Mouse (Mus musculus): ENCODE measurements at regions not wholly inside any gene's neighbourhood (a gene's known extent, or its start where the extent isn't known, plus 50 kb on each side); places are given as distances from the start of the nearest gene placed in this dataset.

DNA sequence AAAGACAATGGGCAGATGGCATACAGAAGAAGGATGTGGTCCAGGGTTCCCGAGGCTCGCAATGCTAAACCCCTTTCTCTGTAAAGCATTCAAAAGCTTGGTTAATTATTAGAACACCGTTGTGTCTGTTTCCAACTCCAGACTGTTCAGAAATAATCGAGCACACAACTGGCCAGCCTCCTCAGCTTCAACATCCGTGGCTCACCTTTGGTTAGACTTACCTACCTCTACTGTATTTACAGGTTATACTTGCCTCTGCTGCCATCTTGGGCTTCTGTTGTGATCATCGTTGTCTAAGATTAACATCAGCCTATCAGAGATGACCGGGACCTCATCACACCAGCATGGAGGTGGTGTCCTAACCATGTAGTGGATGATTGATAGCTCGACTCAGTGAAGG, 209.3 kb downstream of the Gadd45g start:
- no peak for DNase-seq

DNA sequence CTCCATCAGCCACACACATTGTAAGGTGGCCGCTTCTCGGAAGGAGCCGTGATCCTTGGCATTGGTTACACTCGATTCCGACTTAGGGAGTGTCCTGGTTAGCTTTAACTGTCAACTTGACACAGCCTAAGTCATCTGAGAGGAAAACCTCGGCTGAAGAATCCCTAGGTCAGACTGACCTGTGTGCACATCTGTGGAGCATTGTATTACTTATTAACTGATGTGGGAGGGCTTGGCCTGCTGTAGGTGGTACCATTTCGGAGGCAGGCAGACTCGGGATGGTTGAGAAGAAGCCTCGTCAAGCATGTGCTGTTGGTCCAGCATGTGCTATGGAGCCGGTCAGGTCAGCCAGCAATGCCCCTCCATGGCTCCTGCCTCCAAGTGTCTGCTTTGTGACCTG, 211.0 kb downstream of the Gadd45g start:
- no peak for DNase-seq

DNA sequence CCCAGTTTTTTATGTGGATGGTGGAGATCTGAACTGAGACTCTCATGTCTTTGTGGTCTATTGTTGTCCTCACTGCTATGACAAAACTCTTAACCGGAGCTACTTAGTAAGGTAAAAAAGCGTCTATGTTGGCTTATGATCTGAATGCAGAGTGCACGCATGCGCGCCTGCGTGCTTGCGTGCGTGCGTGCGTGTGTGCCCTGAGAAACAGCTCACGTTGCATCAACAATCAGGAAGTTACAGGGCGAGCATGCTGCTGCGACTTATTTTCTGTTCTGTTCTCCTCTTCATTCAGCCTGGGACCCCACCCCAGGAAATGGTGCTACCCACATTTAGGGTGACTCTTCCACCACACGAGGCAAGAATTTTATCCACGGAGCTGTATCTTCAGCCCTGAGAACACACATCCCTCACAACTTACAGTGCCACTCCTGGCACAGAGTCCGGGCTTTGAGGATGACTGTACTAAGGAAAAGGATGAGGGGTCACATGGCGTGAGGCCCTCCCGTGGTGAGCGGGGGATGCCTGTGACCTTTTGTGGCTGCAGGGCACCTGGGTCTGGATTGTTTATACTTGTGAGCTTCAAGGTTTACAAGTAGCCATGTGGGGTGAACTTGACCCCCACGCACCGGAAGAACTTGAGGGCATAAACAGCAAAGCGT, 213.4 kb downstream of the Gadd45g start:
- no peak for DNase-seq

DNA sequence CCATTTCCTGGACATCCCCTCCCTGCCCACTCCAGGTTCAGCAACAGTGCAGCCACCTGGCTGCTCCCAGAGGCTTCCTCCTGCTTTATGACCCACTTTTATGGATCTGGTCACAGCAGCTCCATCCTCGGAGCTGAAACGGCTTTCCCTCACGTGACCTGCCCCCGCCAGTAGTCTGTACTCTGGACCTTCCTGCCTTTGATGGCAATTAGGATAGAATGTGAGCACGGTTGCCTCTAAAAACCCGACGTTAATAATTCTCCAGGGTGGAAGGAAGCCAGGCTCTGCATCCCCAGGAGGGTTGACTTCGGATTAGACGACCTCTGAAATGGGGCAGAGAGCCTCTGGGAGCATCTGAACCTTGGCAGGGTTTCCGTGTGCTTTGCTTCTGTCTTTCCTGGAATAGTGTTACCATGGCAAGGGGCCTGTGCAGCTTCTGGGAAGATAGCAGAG, 214.0 kb downstream of the Gadd45g start:
- DNase-seq = no peak

DNA sequence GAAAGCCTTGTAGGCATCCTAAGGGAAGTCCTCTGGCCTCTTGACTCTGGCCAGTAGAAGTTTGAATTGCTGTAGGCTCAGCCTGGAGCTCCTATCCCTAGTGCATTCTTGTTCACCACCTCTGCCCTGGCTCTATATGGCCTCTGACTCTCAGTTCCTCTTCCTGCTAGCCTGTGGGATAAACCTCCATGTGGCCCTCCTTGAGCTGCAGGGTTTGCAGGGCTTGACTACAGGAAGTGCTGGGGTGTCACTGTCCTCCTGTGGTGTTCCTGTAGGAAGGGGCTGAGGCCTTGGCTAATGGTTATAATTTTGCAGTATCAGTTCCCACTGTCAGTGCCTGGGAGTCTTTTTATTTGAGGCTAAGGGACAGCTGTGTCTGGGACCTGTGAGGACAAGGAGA, 215.0 kb downstream of the Gadd45g start:
- DNase-seq = no peak

DNA sequence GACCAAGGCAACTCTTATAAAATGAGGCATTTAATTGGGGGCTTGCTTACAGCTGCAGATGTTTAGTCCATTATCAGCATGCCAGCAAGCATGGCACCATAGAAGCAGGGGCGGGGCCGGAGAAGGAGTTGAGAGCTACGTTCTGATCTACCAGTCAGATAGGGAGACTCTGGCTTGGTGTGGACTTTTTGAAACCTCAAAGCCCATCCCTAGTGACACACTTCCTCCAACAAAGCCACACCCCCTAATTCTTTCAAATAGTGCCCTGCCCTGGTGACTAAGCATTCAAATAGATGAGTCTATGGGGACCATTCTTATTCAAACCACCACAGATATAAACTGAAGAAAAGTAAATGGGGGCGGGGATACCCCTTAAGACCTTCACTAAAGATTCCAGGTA, 215.4 kb downstream of the Gadd45g start:
- DNase-seq = no peak

DNA sequence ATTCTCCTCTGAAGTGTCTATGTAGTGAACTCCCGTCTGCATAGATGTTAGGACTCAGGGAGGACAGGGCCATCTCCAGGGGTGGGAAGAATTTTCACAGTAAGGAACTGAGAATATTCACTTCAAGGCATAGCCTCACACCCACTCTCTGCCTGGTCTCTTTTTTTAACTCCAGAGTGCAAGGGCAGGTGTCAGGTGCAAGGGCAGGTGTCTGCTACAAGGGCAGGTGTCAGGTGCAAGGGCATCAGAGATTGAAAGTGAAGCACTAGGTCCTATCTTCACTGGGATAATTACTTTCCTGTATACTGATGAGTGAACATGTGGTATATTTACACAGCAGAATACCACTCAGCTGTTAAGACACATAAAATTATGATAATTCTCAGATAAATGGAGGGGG, 216.1 kb downstream of the Gadd45g start:
- DNase-seq = no peak

DNA sequence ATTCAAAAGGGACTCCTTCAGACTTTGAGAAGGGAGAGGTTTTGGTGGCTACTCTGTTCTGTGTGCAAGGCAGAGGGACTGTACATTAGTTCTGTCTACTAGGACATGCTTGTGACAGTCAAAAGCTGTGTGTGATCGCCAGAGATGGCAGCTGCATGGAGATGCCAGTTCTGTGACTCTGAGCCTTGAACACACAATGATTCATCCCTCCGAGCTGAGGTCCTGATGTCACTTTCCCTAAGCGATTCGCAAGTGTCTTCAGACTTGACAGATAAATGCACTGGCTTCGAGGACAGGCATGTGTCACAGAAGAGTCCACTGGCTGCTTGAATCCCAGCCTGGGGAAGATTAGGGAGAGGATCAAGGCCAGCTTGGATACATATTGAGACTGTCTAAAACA, 218.8 kb downstream of the Gadd45g start:
- no peak for DNase-seq

DNA sequence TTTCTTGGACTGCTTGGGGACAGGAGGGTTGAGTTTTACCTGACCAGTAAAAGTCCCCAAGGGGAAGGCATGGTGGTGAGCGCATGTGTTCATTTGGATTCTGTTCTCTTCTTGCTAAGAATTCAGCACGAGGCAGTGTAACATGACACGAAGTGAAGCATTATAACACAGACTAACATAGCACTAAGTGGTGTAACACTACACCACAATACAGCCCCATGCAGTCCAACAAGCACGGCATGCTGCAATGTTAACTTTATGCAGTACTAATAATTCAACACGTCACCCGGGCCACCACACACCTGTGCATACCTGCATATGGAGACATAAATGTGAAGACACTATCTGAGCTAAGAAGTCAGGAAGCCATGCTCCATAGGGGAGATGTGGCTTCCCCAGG, 219.2 kb downstream of the Gadd45g start:
- DNase-seq = no peak

DNA sequence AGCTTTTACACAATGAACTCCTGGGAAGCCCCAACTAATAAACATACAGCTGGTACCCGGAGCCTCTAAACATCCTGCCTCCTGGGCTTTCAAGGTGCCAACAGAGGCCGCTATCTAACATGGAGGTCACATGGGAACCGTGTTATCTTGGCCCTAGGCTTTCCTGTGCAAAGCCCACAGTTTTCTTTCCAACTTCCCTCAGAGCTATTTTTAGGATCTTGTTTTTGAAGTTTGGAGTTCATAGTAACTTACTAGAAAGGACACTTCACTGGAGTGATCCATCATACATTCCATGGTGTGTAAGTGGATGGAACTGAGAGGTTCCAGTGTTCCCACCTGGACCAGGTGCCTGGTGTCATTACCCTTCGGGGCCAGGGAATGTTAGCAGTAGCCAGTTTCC, 220.6 kb downstream of the Gadd45g start:
- no peak for DNase-seq

DNA sequence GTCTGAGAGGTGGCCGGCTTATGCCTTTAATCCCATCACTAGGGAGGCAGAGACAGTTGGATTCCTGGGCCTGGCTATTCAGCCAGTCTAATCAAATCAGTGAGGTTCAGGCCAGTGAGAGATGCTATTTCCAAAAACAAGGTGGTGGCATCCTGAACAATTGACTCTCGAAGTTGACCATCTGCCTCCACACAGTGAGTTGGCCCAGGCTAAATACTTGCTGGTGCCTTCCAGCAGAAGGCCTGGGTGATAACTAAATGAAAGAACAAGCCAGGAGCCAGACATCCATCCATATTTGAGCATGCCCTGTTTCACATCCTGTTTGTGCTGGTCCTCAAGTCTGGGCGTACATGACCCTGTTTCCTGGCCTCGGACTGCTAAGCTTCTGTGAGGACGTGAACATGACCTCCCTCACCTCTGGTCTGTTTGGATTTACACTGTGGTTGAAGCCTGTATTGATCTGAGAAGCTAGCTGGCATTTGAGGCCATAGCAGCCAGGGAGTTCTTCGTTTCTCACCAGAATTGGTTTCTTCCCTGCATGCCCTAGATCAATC, 222.5 kb downstream of the Gadd45g start:
- DNase-seq = no peak

DNA sequence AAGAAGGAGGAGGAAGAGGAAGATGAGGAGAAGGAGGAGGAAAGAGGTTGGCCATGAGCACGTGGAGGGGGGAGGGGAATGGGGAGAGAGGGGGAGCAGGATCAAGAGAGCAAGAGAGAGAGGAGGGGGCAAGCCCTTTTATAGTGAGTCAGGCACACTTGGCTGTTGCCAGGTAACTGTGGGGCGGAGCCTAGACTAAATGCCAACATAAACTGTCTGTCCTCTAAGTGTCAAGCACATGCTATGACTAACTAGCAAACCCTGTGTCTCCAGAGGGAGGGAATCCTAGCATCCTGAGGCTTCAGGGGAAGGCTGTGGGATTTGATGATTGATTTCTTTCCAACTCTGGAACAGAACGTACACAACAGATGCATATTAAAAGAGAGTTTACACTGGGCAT, 223.2 kb downstream of the Gadd45g start:
- no peak for DNase-seq

DNA sequence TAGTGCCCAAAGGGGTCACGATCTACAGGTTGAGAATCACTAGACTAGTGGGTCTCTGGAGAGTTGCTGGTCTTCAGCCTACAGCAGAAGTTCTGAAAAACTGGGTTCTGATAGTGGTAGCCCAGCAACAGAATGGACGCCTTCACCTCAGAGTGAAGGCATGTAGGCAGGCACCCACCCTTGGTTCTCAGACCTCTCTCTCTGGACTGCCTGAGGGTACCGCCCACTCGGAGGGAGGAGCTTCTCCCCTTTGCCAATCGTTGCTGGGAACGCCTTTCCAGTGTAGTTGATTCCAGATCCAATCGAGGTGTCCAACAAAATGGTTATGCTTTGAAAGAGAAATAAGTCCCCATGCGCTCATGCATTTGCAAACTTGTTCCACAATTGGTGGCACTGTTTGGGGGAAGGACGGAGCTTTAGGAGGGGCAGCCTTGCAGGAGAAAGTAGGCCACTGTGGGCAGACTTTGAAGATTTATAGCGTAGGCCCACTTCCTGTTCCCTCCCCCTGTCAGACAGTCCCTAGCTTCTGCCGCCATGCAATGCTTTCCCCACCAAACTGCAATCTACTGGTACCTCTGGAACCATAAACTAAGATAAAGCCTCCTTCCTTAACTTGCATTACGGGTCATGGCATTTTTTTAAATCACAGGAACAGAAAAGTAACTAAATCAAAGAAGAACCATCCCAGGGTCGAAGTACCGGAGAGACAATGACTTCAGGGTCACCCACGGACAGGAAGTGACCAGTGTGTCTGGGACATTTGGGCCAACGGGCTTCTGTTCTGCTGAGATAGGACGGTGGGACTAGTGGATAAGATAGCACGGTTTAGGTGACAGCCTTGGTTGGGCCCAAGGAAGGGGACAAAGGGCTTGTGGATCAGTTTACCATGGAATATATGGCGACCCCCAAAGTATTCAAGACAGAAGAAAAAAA, 224.5 kb downstream of the Gadd45g start:
- DNase-seq = no peak

DNA sequence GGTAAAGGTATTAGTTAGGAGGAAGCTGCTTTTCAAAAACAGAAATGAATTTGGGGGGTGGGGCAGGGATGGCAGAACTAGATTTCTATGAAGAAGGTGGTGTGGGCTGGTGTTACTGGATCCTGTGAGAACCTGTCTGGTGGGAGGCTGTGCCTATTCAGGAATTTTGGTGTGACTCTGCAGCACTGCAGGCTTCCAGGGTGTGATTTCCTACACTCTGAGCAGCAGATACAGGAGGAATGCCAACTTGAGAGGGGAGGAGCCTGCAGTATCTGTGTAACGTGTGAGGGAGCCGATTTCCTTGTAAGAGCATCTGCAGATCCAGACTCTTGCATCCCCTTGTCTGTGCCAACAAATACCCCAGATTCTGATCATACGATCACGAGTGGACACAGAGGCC, 231.1 kb downstream of the Gadd45g start:
- peak; percentile 36 for DNase-seq

DNA sequence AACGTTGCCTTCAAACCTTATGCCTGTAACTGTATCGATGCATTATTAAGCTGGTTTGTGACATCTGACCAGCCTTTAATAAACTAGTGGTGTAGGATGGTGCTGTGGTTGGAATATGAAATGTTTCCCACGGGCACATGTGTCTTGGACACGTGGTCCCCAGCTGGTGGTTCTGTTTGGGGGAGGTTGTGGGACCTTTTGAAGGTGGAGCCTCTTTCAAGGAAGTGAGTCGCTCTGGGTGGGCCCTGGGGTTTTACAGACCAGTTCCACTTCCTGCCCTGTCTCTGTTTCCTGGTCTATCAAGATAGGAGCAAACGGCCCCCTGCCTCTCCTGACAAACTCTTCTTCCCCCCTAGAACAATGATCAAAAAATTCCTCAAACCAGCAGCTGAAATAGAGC, 232.1 kb downstream of the Gadd45g start:
- no peak for DNase-seq

DNA sequence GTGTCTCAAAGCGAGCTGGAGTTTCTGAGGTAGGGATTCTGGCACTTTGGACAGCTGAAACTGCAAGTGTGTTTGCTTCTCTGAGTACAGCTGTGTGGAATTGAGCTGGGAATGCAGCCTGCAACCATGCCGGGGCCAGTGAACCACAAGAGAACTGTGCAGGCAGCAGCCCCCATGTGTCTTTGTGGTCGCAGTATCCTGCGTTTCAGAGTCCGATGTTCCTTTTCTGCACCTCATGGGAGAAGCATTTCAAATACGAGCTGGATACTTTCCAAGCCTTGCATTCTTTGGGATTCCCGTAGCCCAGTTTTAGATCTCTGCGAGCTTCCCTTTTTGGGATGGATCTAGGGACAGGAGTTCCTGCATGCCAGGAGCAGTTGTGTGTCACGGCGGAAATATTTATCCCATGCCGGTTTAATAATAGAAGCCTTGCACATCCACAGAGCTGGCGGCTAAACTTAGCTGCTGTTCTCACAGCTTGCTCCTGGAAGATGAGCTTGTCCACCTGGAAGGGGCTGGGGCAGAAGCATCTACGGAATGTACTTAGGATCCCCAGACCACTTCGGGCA, 233.3 kb downstream of the Gadd45g start:
- peak; percentile 19 for DNase-seq

DNA sequence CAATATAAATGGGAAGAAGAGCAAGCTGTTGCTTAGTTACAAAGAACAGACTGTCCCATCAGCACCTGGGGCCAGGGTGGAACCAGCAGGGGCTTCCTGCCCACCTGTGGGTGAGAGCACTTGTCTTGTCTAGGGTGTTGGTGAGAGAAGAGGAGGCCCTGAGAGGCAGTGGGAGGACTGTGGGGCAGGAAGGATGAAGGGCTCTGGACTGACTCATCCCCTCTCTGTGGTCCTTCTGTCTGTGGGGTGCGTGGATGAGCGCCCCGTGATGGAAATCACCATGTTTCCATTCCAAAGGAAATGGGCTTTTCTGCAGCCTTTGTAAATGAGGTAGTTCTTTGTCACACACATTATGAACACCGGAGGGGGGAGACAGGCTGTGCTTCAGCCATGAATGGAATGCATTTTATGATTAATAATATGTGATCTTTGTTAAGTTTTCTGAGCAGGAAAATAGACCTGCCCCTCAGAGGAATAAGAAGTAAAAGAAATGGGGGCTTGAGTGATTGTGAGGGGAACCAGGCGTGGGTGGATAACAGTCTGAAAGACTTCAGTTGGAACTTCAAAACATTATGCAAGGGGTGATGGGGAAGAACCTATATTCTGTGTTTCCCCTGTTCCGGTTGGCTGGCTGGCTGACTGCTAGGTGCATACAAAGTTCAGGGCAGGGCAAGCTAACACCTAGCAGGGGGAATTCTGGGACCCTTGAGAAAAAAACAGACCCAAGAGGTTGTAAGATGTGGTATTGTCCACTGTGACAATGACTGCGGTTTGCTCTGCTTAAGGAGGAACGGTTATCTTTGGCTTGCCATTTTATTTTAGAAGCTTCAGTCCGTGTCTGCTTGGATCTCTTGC, 237.3 kb downstream of the Gadd45g start:
- no peak for DNase-seq

DNA sequence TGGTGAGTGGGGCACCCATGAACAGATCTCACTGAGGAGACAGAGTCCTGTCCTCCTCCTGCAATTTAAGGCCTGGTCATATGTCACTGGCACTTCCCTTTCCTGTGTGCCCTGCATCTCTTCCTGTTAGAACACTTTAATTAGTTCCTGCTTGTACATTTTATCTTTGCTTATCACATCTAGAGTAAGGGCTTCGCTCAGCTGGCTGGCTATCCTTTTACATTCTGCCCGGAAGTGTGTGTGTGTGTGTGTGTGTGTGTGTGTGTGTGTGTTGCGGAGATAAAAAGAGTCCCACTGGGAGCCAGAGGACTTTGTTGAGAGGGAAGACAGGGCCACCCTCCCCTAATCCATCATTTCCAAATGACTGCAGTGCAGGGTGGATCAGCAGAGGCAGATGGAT, 238.6 kb downstream of the Gadd45g start:
- DNase-seq = no peak

DNA sequence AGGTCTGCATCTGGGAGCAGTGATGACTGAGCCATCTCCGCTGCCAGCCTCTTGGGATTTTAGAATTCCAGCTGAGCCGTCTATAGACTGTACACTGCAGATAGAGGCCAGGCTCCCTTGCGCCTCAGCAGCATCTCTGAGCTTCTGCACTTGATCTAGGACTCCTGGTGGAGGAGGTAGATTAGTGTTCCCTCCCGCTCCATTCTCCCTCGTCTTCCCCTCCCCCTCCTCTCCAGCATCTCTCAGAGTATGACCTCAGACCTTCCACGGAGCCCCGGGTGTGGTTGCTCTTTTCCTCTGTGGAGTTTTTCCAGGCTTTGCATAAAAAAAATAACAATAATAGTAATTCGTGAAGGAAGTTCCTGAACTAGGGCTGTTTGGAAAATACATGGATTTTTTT, 241.8 kb downstream of the Gadd45g start:
- no peak for DNase-seq

DNA sequence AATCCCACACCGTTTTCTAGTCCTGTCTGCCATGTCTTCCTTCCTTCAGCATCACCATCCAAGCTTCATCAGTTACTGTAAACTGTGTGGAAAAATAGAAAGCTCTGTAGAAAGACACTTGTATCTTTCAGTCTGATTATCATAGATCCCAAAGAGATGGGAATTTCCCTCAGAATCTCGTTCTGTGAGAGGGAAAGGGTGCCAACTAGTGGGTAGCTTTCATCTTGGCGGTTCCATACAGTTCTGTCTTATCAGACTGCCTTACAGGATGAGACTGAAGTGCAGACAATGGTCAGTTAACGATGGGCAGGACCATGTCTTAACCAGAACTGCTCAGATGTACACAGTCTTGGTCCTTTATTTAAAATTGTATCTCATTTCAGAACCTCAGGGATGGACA, 243.9 kb downstream of the Gadd45g start:
- DNase-seq = no peak

DNA sequence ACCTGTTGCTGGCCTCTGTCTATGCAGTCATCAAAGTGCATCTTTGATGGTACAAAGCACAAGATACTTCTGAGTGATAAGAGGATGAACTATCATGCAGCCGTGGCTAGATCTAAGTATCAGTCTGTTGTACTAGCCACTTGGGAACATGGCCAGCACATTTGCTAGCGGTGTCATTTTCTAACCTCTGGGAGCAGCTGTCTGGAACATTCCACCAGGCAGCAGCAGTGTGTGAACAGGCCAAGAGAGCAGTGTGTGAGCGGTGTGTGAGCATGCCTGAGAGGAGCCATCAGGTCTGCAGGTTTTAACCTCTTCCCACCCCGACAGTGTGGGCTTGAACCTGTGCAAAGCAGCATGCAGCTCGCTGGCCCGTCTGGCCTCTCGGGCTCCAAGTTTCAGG, 248.3 kb downstream of the Gadd45g start:
- no peak for DNase-seq

DNA sequence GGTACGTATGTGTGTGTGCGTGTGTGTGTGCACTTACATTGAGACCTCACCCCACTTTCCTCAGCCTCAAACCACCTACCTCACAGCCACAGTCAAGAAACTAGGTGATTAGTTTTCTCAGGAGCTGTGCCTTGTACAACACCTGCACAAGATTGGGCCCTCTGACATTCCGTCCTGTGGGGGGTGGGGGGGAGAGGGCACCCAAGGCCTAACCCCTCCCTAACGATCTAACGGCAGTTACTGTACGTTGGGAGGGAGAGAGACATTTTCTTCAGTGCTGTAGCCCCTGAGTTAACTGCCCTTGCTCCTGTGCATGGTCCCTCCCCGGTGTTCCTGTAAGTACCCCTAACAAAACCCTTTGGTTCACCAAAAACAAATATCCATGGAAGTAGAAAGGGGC, 250.0 kb downstream of the Gadd45g start:
- DNase-seq = no peak
